Mouse (Mus musculus): Measurements from ENCODE around the gene Sh3bp5. TPM values are rescaled to one million over a fixed set of nuclear protein-coding genes. Genes with fewer than 3 reads are reported as not detected.
A peak's percentile ranks its signal among the peaks of the same experiment; 100 is the strongest.

The Sh3bp5 gene
- polyA plus RNA-seq, 1 experiment from 2014 or later, result 13.6 TPM

DNA sequence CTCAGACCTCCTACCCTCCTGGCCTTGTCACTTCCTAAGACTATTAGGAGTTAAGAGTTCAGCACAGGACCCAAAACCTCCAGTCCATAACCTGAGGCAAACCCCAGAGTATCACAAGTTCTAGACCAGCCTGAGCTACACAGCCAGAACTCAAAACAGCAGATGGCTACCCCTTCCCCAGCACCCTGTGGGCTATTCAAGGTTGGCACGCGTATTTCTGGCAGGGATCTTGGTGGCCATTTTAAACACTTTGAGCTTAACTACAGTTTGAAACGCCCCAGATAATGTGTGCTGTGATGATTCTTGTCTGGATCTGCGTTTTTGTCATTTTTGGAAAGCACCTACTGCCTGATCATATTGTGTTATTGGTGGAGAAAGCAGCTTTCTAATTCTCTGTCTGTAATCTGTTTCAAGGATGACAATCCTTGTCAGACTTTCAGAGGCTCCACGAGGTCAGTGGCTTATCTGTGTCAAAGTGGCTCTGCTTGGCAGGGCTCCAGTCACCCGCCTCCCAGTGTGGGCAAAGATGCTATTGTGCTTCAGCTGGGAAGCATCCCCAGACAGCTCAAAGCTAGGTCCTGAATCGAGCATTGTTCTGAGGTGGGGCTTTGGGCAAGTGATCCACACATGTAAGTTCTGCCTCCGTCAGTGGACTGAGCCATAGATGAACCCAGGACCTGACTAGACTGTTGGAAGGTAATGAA is 2.1 kb upstream of the Sh3bp5 start:
- no peak overlapping the region for H3K27ac ChIP-seq (ENCODE audit: low read depth, low read length)
- H3K9ac ChIP-seq (ENCODE audit: low read depth, low read length), result no peak overlapping the region
- no peaks in the 10 kb centered on the region for H3K27me3 ChIP-seq (ENCODE audit: control insufficient read depth, insufficient read depth, low read length)
- H3K4me1 ChIP-seq (replicated peaks; ENCODE audit: control insufficient read depth, insufficient read depth, low read length), result no peaks in the 10 kb centered on the region; the same call in 1 of the 2 replicates
- H3K4me2 ChIP-seq (replicated peaks; ENCODE audit: low read depth, low read length), result no peak overlapping the region
- 80% methylated on average over 8 of the region's 8 CpGs for WGBS
- ATAC-seq (ENCODE audit: low FRiP score) (no peak), DNase-seq (ENCODE audit: low spot score) (no peak)
- no peaks in the 10 kb centered on the region for H3K36me3 ChIP-seq (ENCODE audit: control insufficient read depth, insufficient read depth, low read length)
- H3K9me3 ChIP-seq (ENCODE audit: control insufficient read depth, low read length), result no peaks in the 10 kb centered on the region
- H3K4me3 ChIP-seq (ENCODE audit: low read depth, low read length), result no peak overlapping the region

GRCm38 (mm10) chr14:31435018-31435915 is 611 bp downstream of the Sh3bp5 start:
- Histone ChIP-seq H3K4me3 (ENCODE audit: low read depth, low read length) (peak overlapping the region; percentile 62), H3K27ac (ENCODE audit: low read depth, low read length) (peak overlapping the region; percentile 43), H3K4me1 (replicated peaks; ENCODE audit: control insufficient read depth, insufficient read depth, low read length) (no peaks in the 10 kb centered on the region; the same call in 1 of the 2 replicates), H3K27me3 (ENCODE audit: control insufficient read depth, insufficient read depth, low read length) (no peaks in the 10 kb centered on the region), H3K9me3 (ENCODE audit: control insufficient read depth, low read length) (no peaks in the 10 kb centered on the region), H3K4me2 (replicated peaks; ENCODE audit: low read depth, low read length) (peak overlapping the region; percentile 93), H3K9ac (ENCODE audit: low read depth, low read length) (peak overlapping the region; percentile 79), H3K36me3 (ENCODE audit: control insufficient read depth, insufficient read depth, low read length) (no peaks in the 10 kb centered on the region)
- DNase-seq (ENCODE audit: low spot score), result peak; percentile 69
- under 1% methylated on average over 53 of the region's 53 CpGs for WGBS
- ATAC-seq (ENCODE audit: low FRiP score), result peak; percentile 80

GRCm38 (mm10) chr14:31434426-31434825 is 1.5 kb downstream of the Sh3bp5 start:
- H3K4me2 ChIP-seq (replicated peaks; ENCODE audit: low read depth, low read length), result peak overlapping the region; percentile 93; the same call in 1 of the 2 replicates
- no peak overlapping the region for H3K4me3 ChIP-seq (ENCODE audit: low read depth, low read length)
- ATAC-seq (ENCODE audit: low FRiP score), result no peak
- no peaks in the 10 kb centered on the region; the same call in 1 of the 2 replicates for H3K4me1 ChIP-seq (replicated peaks; ENCODE audit: control insufficient read depth, insufficient read depth, low read length)
- no peak overlapping the region for H3K27ac ChIP-seq (ENCODE audit: low read depth, low read length)
- no peaks in the 10 kb centered on the region for H3K27me3 ChIP-seq (ENCODE audit: control insufficient read depth, insufficient read depth, low read length)
- WGBS, result 48% methylated on average over 5 of the region's 5 CpGs
- DNase-seq (ENCODE audit: low spot score), result no peak
- H3K36me3 ChIP-seq (ENCODE audit: control insufficient read depth, insufficient read depth, low read length), result no peaks in the 10 kb centered on the region
- H3K9ac ChIP-seq (ENCODE audit: low read depth, low read length), result no peak overlapping the region
- H3K9me3 ChIP-seq (ENCODE audit: control insufficient read depth, low read length), result no peaks in the 10 kb centered on the region

DNA sequence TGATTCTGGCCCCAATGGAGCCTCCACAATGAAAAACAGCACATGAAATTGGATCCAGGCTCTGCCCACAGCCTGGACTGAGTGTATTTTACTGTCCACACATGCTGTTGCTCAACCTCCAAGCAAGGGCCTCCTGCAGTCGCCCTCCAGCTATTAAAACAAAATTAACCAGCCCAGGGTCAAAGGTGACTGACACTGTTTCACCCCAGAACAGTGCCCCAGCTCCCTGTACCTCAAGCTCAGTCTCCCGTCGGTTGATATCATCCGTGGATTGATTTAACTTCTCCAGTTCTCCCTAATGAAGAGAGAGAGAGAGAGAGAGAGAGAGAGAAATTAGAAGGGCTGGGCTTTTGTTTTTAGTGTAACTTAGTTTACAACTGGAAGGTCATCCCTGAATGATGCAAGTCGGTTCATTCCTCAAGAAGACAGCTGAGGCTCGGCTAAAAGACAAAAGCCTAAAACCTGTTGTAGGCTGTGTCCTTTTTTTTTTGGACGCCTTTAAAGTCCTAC is 2.0 kb downstream of the Sh3bp5 start:
- no peaks in the 10 kb centered on the region for H3K9me3 ChIP-seq (ENCODE audit: control insufficient read depth, low read length)
- 7% methylated on average over 7 of the region's 7 CpGs for WGBS
- H3K9ac ChIP-seq (ENCODE audit: low read depth, low read length), result no peak overlapping the region
- no peaks in the 10 kb centered on the region for H3K36me3 ChIP-seq (ENCODE audit: control insufficient read depth, insufficient read depth, low read length)
- H3K27ac ChIP-seq (ENCODE audit: low read depth, low read length), result no peak overlapping the region
- no peak overlapping the region for H3K4me3 ChIP-seq (ENCODE audit: low read depth, low read length)
- no peak overlapping the region; the same call in 1 of the 2 replicates for H3K4me2 ChIP-seq (replicated peaks; ENCODE audit: low read depth, low read length)
- DNase-seq (ENCODE audit: low spot score) (peak; percentile 32), ATAC-seq (ENCODE audit: low FRiP score) (no peak)
- no peaks in the 10 kb centered on the region for H3K27me3 ChIP-seq (ENCODE audit: control insufficient read depth, insufficient read depth, low read length)
- no peaks in the 10 kb centered on the region; the same call in 1 of the 2 replicates for H3K4me1 ChIP-seq (replicated peaks; ENCODE audit: control insufficient read depth, insufficient read depth, low read length)

- H3K36me3 ChIP-seq (ENCODE audit: control insufficient read depth, insufficient read depth, low read length), result no peaks in the 10 kb centered on the region
- H3K4me3 ChIP-seq (ENCODE audit: low read depth, low read length), result no peak overlapping the region
- no peaks in the 10 kb centered on the region for H3K27me3 ChIP-seq (ENCODE audit: control insufficient read depth, insufficient read depth, low read length)
- WGBS, result 72% methylated on average over 5 of the region's 5 CpGs
- H3K4me2 ChIP-seq (replicated peaks; ENCODE audit: low read depth, low read length), result no peak overlapping the region
- ATAC-seq (ENCODE audit: low FRiP score) (no peak), DNase-seq (ENCODE audit: low spot score) (no peak)
- H3K9ac ChIP-seq (ENCODE audit: low read depth, low read length), result no peak overlapping the region
- H3K27ac ChIP-seq (ENCODE audit: low read depth, low read length), result no peak overlapping the region
- no peaks in the 10 kb centered on the region for H3K9me3 ChIP-seq (ENCODE audit: control insufficient read depth, low read length)
- H3K4me1 ChIP-seq (replicated peaks; ENCODE audit: control insufficient read depth, insufficient read depth, low read length), result no peaks in the 10 kb centered on the region; the same call in 1 of the 2 replicates
Measured at GRCm38 (mm10) chr14:31433126-31433525, 2.8 kb downstream of the Sh3bp5 start.

DNA sequence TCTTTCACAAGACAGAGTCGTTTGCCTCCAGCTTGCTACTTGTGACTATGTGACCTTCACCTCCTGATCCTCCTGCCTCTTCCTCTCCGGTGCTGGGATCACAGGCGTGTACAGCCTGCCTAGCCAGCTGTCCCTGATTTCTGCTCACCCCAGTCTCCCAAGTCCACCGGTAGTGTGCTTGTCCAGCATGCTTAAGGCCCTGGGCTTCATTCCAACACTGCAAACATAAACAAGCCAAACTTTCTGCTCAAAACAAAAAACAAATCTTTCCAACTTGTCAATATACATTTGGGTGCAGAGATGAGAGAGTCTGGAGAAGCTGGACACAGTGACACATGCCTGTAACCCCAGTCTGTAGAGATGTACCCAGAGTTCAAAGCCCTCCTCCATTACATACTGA is 3.5 kb downstream of the Sh3bp5 start:
- no peaks in the 10 kb centered on the region for H3K9me3 ChIP-seq (ENCODE audit: control insufficient read depth, low read length)
- no peaks in the 10 kb centered on the region; the same call in 1 of the 2 replicates for H3K4me1 ChIP-seq (replicated peaks; ENCODE audit: control insufficient read depth, insufficient read depth, low read length)
- no peaks in the 10 kb centered on the region for H3K27me3 ChIP-seq (ENCODE audit: control insufficient read depth, insufficient read depth, low read length)
- no peak overlapping the region for H3K27ac ChIP-seq (ENCODE audit: low read depth, low read length)
- no peak for DNase-seq (ENCODE audit: low spot score)
- no peak for ATAC-seq (ENCODE audit: low FRiP score)
- no peak overlapping the region for H3K4me3 ChIP-seq (ENCODE audit: low read depth, low read length)
- WGBS, result 65% methylated on average over 4 of the region's 4 CpGs
- H3K4me2 ChIP-seq (replicated peaks; ENCODE audit: low read depth, low read length), result no peak overlapping the region
- H3K36me3 ChIP-seq (ENCODE audit: control insufficient read depth, insufficient read depth, low read length), result no peaks in the 10 kb centered on the region
- no peak overlapping the region for H3K9ac ChIP-seq (ENCODE audit: low read depth, low read length)

GRCm38 (mm10) chr14:31431789-31432330 is 4.0 kb downstream of the Sh3bp5 start:
- DNase-seq (ENCODE audit: low spot score) (no peak), ATAC-seq (ENCODE audit: low FRiP score) (no peak)
- Histone ChIP-seq H3K27ac (ENCODE audit: low read depth, low read length) (no peak overlapping the region), H3K36me3 (ENCODE audit: control insufficient read depth, insufficient read depth, low read length) (no peaks in the 10 kb centered on the region), H3K9me3 (ENCODE audit: control insufficient read depth, low read length) (no peaks in the 10 kb centered on the region), H3K4me2 (replicated peaks; ENCODE audit: low read depth, low read length) (no peak overlapping the region), H3K9ac (ENCODE audit: low read depth, low read length) (no peak overlapping the region), H3K27me3 (ENCODE audit: control insufficient read depth, insufficient read depth, low read length) (no peaks in the 10 kb centered on the region), H3K4me1 (replicated peaks; ENCODE audit: control insufficient read depth, insufficient read depth, low read length) (no peaks in the 10 kb centered on the region; the same call in 1 of the 2 replicates), H3K4me3 (ENCODE audit: low read depth, low read length) (no peak overlapping the region)
- 86% methylated on average over 3 of the region's 3 CpGs for WGBS

GRCm38 (mm10) chr14:31429004-31429395 is 6.9 kb downstream of the Sh3bp5 start:
- H3K9ac ChIP-seq (ENCODE audit: low read depth, low read length), result no peak overlapping the region
- H3K27ac ChIP-seq (ENCODE audit: low read depth, low read length), result no peak overlapping the region
- no peak for ATAC-seq (ENCODE audit: low FRiP score)
- H3K4me3 ChIP-seq (ENCODE audit: low read depth, low read length), result no peak overlapping the region
- WGBS, result 73% methylated on average over 5 of the region's 5 CpGs
- no peak overlapping the region for H3K4me2 ChIP-seq (replicated peaks; ENCODE audit: low read depth, low read length)
- H3K9me3 ChIP-seq (ENCODE audit: control insufficient read depth, low read length), result no peaks in the 10 kb centered on the region
- peaks cover under 1% of the 10 kb centered on the region; the same call in 1 of the 2 replicates for H3K4me1 ChIP-seq (replicated peaks; ENCODE audit: control insufficient read depth, insufficient read depth, low read length)
- H3K36me3 ChIP-seq (ENCODE audit: control insufficient read depth, insufficient read depth, low read length), result no peaks in the 10 kb centered on the region
- no peak for DNase-seq (ENCODE audit: low spot score)
- no peaks in the 10 kb centered on the region for H3K27me3 ChIP-seq (ENCODE audit: control insufficient read depth, insufficient read depth, low read length)

All from hindbrain, embryonic 11.5 days (tissue).